Mouse (Mus musculus) hindbrain, postnatal 0 days (tissue): ENCODE measurements around the gene Lce1m. TPM values are rescaled to one million over a fixed set of nuclear protein-coding genes. Genes with fewer than 3 reads are reported as not detected.
A peak's percentile ranks its signal among the peaks of the same experiment; 100 is the strongest.

Source experiments
- ATAC-seq: fragments of 200-750 bp; cut with Nextera tagmentation; 2 replicates; pipeline ENCODE4 v1.8.0; 2017; ENCODE audit warnings: mild to moderate bottlenecking, moderate TSS enrichment, moderate library complexity
- DNase-seq: peaks from one replicate; pipeline ENCODE4 v3.0.0-alpha.2; 2015; ENCODE audit warnings: low spot score
- H3K27ac ChIP-seq: fragments of 300-500 bp; sonication (generic); 2 replicates; pipeline ENCODE4 v1.5.1; 2014; ENCODE audit warnings: mild to moderate bottlenecking
- H3K27me3 ChIP-seq: fragments of 300-500 bp; sonication (generic); 2 replicates; pipeline ENCODE4 v1.6.1; 2014; ENCODE audit warnings: low read length, mixed read lengths; ENCODE audit not compliant: insufficient read depth
- H3K36me3 ChIP-seq: fragments of 300-500 bp; sonication (generic); 2 replicates; pipeline ENCODE4 v1.6.1; 2014; ENCODE audit warnings: low read length, mixed read lengths; ENCODE audit not compliant: insufficient read depth
- H3K4me1 ChIP-seq: fragments of 300-500 bp; sonication (generic); 2 replicates; pipeline ENCODE4 v1.6.1; 2014; ENCODE audit warnings: antibody characterized with exemption, low read length, mixed read lengths; ENCODE audit not compliant: insufficient read depth
- H3K4me2 ChIP-seq: fragments of 300-500 bp; sonication (generic); 2 replicates; pipeline ENCODE4 v1.6.1; 2014; ENCODE audit warnings: low read depth, mild to moderate bottlenecking, low read length, moderate library complexity, mixed read lengths
- H3K4me3 ChIP-seq: fragments of 300-500 bp; sonication (generic); 2 replicates; pipeline ENCODE4 v1.5.1; 2014; ENCODE audit warnings: low read length
- H3K9ac ChIP-seq: fragments of 300-500 bp; sonication (generic); replicated peaks from 2 replicates; pipeline ENCODE4 v1.6.1; 2014; ENCODE audit warnings: mild to moderate bottlenecking, low read length, moderate library complexity, mixed read lengths
- H3K9me3 ChIP-seq: fragments of 300-500 bp; sonication (generic); 2 replicates; pipeline ENCODE4 v1.6.1; 2016; ENCODE audit warnings: low read length, mixed read lengths
- CTCF ChIP-seq: IDR thresholded peaks from 2 replicates; pipeline ENCODE4 v1.5.1; 2016; ENCODE audit warnings: antibody characterized with exemption, control low read depth, low read depth
- WGBS: fragments of 180-500 bp; shearing (Covaris S2); extraction: QIAGEN DNeasy Blood & Tissue Kit; methylation state at CpG from one replicate; pipeline ENCODE4 v1.1.7; 2014; 5-methylcytosine and 5-hydroxymethylcytosine counted together
- polyA plus RNA-seq: library from polyadenylated mRNA; unstranded; fragments of >200 nt; fragmentation: Nextera tagmentation; extraction: Ambion mirVana; gene quantifications from 2 replicates; pipeline ENCODE4 v1.2.1, GENCODE M21; 2015
- total RNA-seq: library from RNA; depleted of rRNA; stranded (reverse); fragments of >200 nt; gene quantifications from 2 replicates; pipeline ENCODE4 v1.2.3, GENCODE M21; 2014

The Lce1m gene
- total and polyA plus RNA-seq, 2 experiments from 2014 or later: not detected

DNA sequence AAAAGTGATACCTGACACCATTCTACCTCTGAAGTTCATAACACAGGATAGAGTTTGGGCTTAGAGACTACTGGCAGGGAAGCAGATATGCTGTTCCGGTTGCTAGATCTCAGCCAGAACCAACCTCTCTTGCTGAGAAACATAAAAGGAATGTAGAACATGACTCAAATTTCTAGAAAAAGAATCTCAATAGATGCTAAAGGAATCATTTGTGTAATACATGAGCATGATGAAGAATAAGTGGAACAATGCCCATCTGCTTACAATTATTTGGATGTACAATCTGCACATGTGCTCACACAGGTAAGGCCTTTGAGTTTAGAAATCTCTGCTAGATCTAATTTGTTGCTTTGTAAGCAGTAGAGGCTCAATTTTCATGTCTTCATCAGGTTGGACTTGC, 2.3 kb upstream of the Lce1m start:
- Histone ChIP-seq H3K4me2 (no peak overlapping the region), H3K4me1 (no peaks in the 10 kb centered on the region), H3K27ac (no peak overlapping the region), H3K27me3 (no peaks in the 10 kb centered on the region), H3K9ac (no peak overlapping the region), H3K36me3 (no peaks in the 10 kb centered on the region), H3K9me3 (no peaks in the 10 kb centered on the region), H3K4me3 (no peak overlapping the region)
- no peak for TF ChIP-seq CTCF
- 88% methylated on average over 1 of the region's 1 CpGs for WGBS
- no peak for ATAC-seq
- DNase-seq: no peak

DNA sequence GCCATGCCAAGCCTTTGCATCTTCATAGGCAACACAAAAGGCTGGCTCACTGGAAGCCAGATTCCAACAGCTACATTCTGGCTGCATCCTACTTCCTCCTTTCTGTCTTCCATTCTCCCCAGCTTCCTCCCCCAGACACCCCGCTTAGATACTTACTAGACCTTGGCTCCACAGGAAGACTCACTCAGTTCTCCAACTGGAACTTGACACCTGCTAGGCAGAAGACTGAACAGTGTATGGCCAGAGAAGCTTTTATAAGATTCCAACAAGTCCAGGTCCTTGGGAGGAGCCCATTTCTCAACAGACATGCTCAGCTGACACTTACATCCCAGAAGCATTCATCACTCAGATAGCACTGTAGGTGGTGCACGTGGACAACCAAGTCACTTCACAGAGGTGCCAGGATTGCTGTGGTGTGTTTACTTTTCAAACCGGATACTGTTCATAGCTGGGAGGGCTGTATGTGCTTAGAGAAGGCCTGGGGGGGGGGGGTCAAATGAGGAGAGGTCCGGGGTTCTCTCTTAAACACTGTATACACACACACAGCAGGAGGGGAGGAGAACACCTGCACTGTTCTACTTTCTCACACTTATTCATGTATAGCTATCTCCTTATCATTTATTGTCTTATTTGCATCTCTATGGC, 3.3 kb downstream of the Lce1m start, which contains the start of gene Crct1:
Crct1 (minus strand) TSS at position 228 of the 645 bp plus-strand sequence.
- Histone ChIP-seq H3K36me3 (no peaks in the 10 kb centered on the region), H3K9me3 (no peaks in the 10 kb centered on the region), H3K27ac (no peak within 1 kb of the TSS; the same call in 1 of the 2 replicates), H3K9ac (peak within 1 kb of the TSS; percentile 56), H3K4me3 (peak within 1 kb of the TSS; percentile 54), H3K4me1 (no peaks in the 10 kb centered on the region), H3K4me2 (peak within 1 kb of the TSS; percentile 96), H3K27me3 (no peaks in the 10 kb centered on the region)
- DNase-seq (no peak), ATAC-seq (no peak)
- 42% methylated on average over 4 of the region's 4 CpGs for WGBS
- TF ChIP-seq CTCF: no peak

DNA sequence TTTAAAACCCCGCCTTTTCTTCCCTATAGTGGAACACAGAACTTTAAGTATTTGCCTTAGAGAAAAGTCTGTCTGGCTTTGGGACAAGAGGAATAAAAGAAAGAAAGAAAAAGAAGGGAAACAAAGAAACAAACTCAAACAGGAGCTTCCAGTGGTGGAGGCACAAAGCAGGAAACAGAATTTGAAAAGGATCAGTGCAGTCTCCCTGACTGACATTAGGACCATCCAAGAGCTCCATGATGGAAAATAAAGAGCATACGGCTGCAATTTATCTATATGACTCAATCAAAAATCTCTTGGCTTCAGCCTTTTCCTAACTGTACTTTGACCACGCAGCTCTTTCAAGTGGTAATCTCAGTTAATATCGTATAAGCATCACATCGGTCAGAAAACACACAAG, 4.0 kb downstream of the Lce1m start:
- H3K4me1 ChIP-seq: no peaks in the 10 kb centered on the region
- ATAC-seq: no peak
- H3K9ac ChIP-seq: peak overlapping the region; percentile 56; the same call in 1 of the 2 replicates
- no peaks in the 10 kb centered on the region for H3K36me3 ChIP-seq
- peak overlapping the region; percentile 54 for H3K4me3 ChIP-seq
- H3K27me3 ChIP-seq: no peaks in the 10 kb centered on the region
- DNase-seq: no peak
- H3K9me3 ChIP-seq: no peaks in the 10 kb centered on the region
- no peak for TF ChIP-seq CTCF
- peak overlapping the region; percentile 96 for H3K4me2 ChIP-seq
- WGBS: 10% methylated on average over 5 of the region's 5 CpGs
- no peak overlapping the region for H3K27ac ChIP-seq

- DNase-seq (peak; percentile 70), ATAC-seq (peak; percentile 87)
- Histone ChIP-seq H3K4me2 (peak overlapping the region; percentile 96), H3K9ac (peak overlapping the region; percentile 56), H3K4me3 (peak overlapping the region; percentile 54), H3K9me3 (no peaks in the 10 kb centered on the region), H3K4me1 (no peaks in the 10 kb centered on the region), H3K27me3 (no peaks in the 10 kb centered on the region), H3K36me3 (no peaks in the 10 kb centered on the region), H3K27ac (no peak overlapping the region; the same call in 1 of the 2 replicates)
- WGBS: 1% methylated on average over 24 of the region's 24 CpGs
- no peak for TF ChIP-seq CTCF
Measured at GRCm38 (mm10) chr3:93014378-93014801, 4.5 kb downstream of the Lce1m start.

GRCm38 (mm10) chr3:93002843-93003242, 16.0 kb downstream of the Lce1m start:
- 0 out of 2 replicates have a peak, but pooled peaks have one; percentile 35 for ATAC-seq
- no peak for DNase-seq

DNA sequence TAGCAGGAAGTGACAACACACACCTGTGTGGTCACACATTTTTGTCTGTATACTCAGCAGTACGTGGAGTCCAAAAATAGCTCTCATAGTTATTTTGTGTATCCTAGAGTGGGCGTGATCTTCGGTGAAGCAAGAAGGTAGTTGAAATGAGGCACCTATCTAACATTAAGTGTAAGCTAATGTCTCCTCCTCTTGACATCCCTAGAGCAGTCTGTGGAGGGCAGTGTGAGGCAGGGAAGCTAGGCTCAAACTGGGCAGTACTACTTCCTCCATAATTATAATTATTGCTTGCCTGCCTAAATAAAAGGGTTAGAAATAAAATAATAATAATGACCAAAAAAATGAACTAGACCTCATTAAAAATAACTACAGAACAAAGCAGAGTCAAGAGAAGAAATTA, 18.2 kb downstream of the Lce1m start:
- H3K36me3 ChIP-seq: no peaks in the 10 kb centered on the region
- no peaks in the 10 kb centered on the region for H3K9me3 ChIP-seq
- 87% methylated on average over 3 of the region's 3 CpGs for WGBS
- H3K4me1 ChIP-seq: no peaks in the 10 kb centered on the region
- no peak overlapping the region for H3K4me3 ChIP-seq
- H3K27me3 ChIP-seq: no peaks in the 10 kb centered on the region
- no peak overlapping the region for H3K4me2 ChIP-seq
- ATAC-seq: no peak
- H3K9ac ChIP-seq: no peak overlapping the region
- no peak for TF ChIP-seq CTCF
- H3K27ac ChIP-seq: no peak overlapping the region
- DNase-seq: no peak

More at GRCm38 (mm10) chr3:93002843-93003242, 16.0 kb downstream of the Lce1m start:
- TF ChIP-seq CTCF: no peak
- Histone ChIP-seq H3K4me2 (no peak overlapping the region), H3K9ac (no peak overlapping the region), H3K9me3 (no peaks in the 10 kb centered on the region), H3K27ac (no peak overlapping the region), H3K27me3 (no peaks in the 10 kb centered on the region), H3K4me3 (no peak overlapping the region), H3K4me1 (no peaks in the 10 kb centered on the region), H3K36me3 (no peaks in the 10 kb centered on the region)
- WGBS: 59% methylated on average over 4 of the region's 4 CpGs

- Histone ChIP-seq H3K36me3 (no peaks in the 10 kb centered on the region), H3K4me3 (no peak overlapping the region), H3K9ac (no peak overlapping the region), H3K4me1 (no peaks in the 10 kb centered on the region), H3K27me3 (no peaks in the 10 kb centered on the region), H3K4me2 (no peak overlapping the region), H3K9me3 (no peaks in the 10 kb centered on the region), H3K27ac (no peak overlapping the region)
- WGBS: 3% methylated on average over 7 of the region's 7 CpGs
- peak; percentile 92 for ATAC-seq
- peak; percentile 92 for DNase-seq
- peak; percentile 93 for TF ChIP-seq CTCF
Measured at GRCm38 (mm10) chr3:92998691-92999090, 20.2 kb downstream of the Lce1m start.
